Mouse (Mus musculus): ENCODE measurements around the gene Ptp4a2. TPM values are rescaled to one million over a fixed set of nuclear protein-coding genes. Genes with fewer than 3 reads are reported as not detected.
"Not testable (repeated sequence)": the region's sequence is repeated elsewhere in the genome, so short reads cannot be mapped to it uniquely, and the experiment has no call there.

Gene Ptp4a2
- polyA plus RNA-seq, 1 experiment from 2014 or later, result 214 TPM

GRCm38 (mm10) chr4:129851861-129852260 is 40.8 kb downstream of the Ptp4a2 start:
- Histone ChIP-seq H3K4me3 (ENCODE audit: low read depth, low read length) (no peak overlapping the region), H3K9ac (ENCODE audit: low read length) (no peak overlapping the region), H3K27me3 (replicated peaks; ENCODE audit: control insufficient read depth, insufficient read depth, low read length) (no peaks in the 10 kb centered on the region), H3K4me2 (ENCODE audit: low read length) (no peak overlapping the region), H3K9me3 (replicated peaks; ENCODE audit: control insufficient read depth, low read length) (no peaks in the 10 kb centered on the region), H3K27ac (ENCODE audit: low read depth, low read length) (no peak overlapping the region), H3K4me1 (ENCODE audit: control insufficient read depth, insufficient read depth, low read length) (no peaks in the 10 kb centered on the region), H3K36me3 (ENCODE audit: control insufficient read depth, insufficient read depth, low read length) (peaks cover 39% of the 10 kb centered on the region)
- WGBS, result 90% methylated on average over 3 of the region's 3 CpGs
- no peak for ATAC-seq
- DNase-seq (ENCODE audit: low spot score), result no peak

DNA sequence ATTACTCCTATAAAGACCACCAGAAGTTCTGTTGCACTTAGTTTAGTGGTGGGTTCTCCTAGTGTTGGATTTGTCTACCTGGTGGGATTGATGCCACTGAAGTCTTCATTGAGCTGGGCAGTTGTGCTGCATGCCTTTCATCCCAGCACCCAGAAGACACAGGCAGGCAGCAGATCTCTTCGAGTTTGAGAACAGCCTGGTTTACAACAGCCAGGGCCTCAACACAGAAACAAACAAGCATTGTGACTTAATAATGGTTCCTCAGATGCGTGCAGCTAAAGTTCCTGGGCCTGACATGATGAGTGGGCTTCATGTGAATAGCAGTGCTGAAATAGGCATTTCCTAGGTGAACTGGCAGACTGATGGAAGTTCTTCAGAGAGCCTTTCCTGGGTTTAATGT is 42.0 kb downstream of the Ptp4a2 start:
- Histone ChIP-seq H3K36me3 (ENCODE audit: control insufficient read depth, insufficient read depth, low read length) (peaks cover 30% of the 10 kb centered on the region), H3K27ac (ENCODE audit: low read depth, low read length) (no peak overlapping the region), H3K4me2 (ENCODE audit: low read length) (no peak overlapping the region), H3K4me3 (ENCODE audit: low read depth, low read length) (no peak overlapping the region), H3K4me1 (ENCODE audit: control insufficient read depth, insufficient read depth, low read length) (no peaks in the 10 kb centered on the region), H3K27me3 (replicated peaks; ENCODE audit: control insufficient read depth, insufficient read depth, low read length) (no peaks in the 10 kb centered on the region), H3K9me3 (replicated peaks; ENCODE audit: control insufficient read depth, low read length) (no peaks in the 10 kb centered on the region), H3K9ac (ENCODE audit: low read length) (no peak overlapping the region)
- ATAC-seq, result no peak
- 76% methylated on average over 2 of the region's 2 CpGs for WGBS
- no peak for DNase-seq (ENCODE audit: low spot score)

- no peak for ATAC-seq
- no peaks in the 10 kb centered on the region for H3K4me1 ChIP-seq (ENCODE audit: control insufficient read depth, insufficient read depth, low read length)
Observed at GRCm38 (mm10) chr4:129853996-129854395, 43.0 kb downstream of the Ptp4a2 start.

GRCm38 (mm10) chr4:129854615-129855014 is 43.6 kb downstream of the Ptp4a2 start:
- DNase-seq (ENCODE audit: low spot score), result no peak

More at GRCm38 (mm10) chr4:129853996-129854395, 43.0 kb downstream of the Ptp4a2 start:
- H3K9me3 ChIP-seq (replicated peaks; ENCODE audit: control insufficient read depth, low read length), result no peaks in the 10 kb centered on the region
- H3K36me3 ChIP-seq (ENCODE audit: control insufficient read depth, insufficient read depth, low read length), result peaks cover 21% of the 10 kb centered on the region
- H3K9ac ChIP-seq (ENCODE audit: low read length), result no peak overlapping the region
- no peak overlapping the region for H3K4me2 ChIP-seq (ENCODE audit: low read length)
- H3K4me3 ChIP-seq (ENCODE audit: low read depth, low read length), result no peak overlapping the region
- WGBS, result 92% methylated on average over 3 of the region's 3 CpGs
- no peaks in the 10 kb centered on the region for H3K27me3 ChIP-seq (replicated peaks; ENCODE audit: control insufficient read depth, insufficient read depth, low read length)
- no peak for DNase-seq (ENCODE audit: low spot score)
- H3K27ac ChIP-seq (ENCODE audit: low read depth, low read length), result no peak overlapping the region

GRCm38 (mm10) chr4:129855051-129855970 is 44.3 kb downstream of the Ptp4a2 start:
- H3K27me3 ChIP-seq (replicated peaks; ENCODE audit: control insufficient read depth, insufficient read depth, low read length), result no peaks in the 10 kb centered on the region
- H3K4me3 ChIP-seq (ENCODE audit: low read depth, low read length), result no peak overlapping the region
- peaks cover 14% of the 10 kb centered on the region; the same call in 1 of the 2 replicates for H3K36me3 ChIP-seq (ENCODE audit: control insufficient read depth, insufficient read depth, low read length)
- 85% methylated on average over 16 of the region's 16 CpGs for WGBS
- H3K9ac ChIP-seq (ENCODE audit: low read length), result no peak overlapping the region
- no peak overlapping the region for H3K4me2 ChIP-seq (ENCODE audit: low read length)
- H3K9me3 ChIP-seq (replicated peaks; ENCODE audit: control insufficient read depth, low read length), result no peaks in the 10 kb centered on the region
- H3K27ac ChIP-seq (ENCODE audit: low read depth, low read length), result no peak overlapping the region
- DNase-seq (ENCODE audit: low spot score), result no peak
- ATAC-seq, result no peak
- no peaks in the 10 kb centered on the region for H3K4me1 ChIP-seq (ENCODE audit: control insufficient read depth, insufficient read depth, low read length)

More at GRCm38 (mm10) chr4:129854615-129855014, 43.6 kb downstream of the Ptp4a2 start:
- WGBS, result 89% methylated on average over 3 of the region's 3 CpGs
- no peak for ATAC-seq
- H3K4me1 ChIP-seq (ENCODE audit: control insufficient read depth, insufficient read depth, low read length), result no peaks in the 10 kb centered on the region
- H3K4me3 ChIP-seq (ENCODE audit: low read depth, low read length), result no peak overlapping the region
- H3K27ac ChIP-seq (ENCODE audit: low read depth, low read length), result no peak overlapping the region
- H3K9me3 ChIP-seq (replicated peaks; ENCODE audit: control insufficient read depth, low read length), result no peaks in the 10 kb centered on the region
- H3K9ac ChIP-seq (ENCODE audit: low read length), result no peak overlapping the region
- no peaks in the 10 kb centered on the region for H3K27me3 ChIP-seq (replicated peaks; ENCODE audit: control insufficient read depth, insufficient read depth, low read length)
- no peak overlapping the region for H3K4me2 ChIP-seq (ENCODE audit: low read length)
- peaks cover 16% of the 10 kb centered on the region for H3K36me3 ChIP-seq (ENCODE audit: control insufficient read depth, insufficient read depth, low read length)

DNA sequence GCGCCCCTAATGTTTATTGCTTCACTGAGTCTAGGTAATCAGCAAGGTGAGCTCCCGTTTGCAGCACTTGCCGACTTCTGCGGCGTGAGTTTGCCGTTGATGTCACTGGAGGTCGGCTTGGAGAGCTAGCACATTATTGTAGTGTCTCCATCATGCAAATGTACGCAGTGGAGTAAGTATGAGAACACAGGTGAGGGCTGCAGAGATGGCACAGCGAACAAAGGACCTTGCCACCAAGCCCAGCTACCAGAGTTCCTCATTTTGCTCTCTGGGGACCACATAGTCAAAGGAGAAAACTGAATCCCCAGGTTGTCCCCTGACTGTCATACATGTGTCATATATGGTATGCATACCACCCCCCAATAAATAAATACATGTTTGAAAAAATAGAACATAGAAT is 49.4 kb downstream of the Ptp4a2 start:
- H3K9ac ChIP-seq (ENCODE audit: low read length), result no peak overlapping the region
- H3K4me1 ChIP-seq (ENCODE audit: control insufficient read depth, insufficient read depth, low read length), result no peaks in the 10 kb centered on the region
- no peak overlapping the region for H3K4me3 ChIP-seq (ENCODE audit: low read depth, low read length)
- no peaks in the 10 kb centered on the region for H3K9me3 ChIP-seq (replicated peaks; ENCODE audit: control insufficient read depth, low read length)
- no peak for ATAC-seq
- 95% methylated on average over 9 of the region's 9 CpGs for WGBS
- H3K36me3 ChIP-seq (ENCODE audit: control insufficient read depth, insufficient read depth, low read length), result no peaks in the 10 kb centered on the region
- H3K27ac ChIP-seq (ENCODE audit: low read depth, low read length), result no peak overlapping the region
- no peak for DNase-seq (ENCODE audit: low spot score)
- no peaks in the 10 kb centered on the region for H3K27me3 ChIP-seq (replicated peaks; ENCODE audit: control insufficient read depth, insufficient read depth, low read length)
- H3K4me2 ChIP-seq (ENCODE audit: low read length), result no peak overlapping the region

GRCm38 (mm10) chr4:129861400-129861799 is 50.4 kb downstream of the Ptp4a2 start:
- Histone ChIP-seq H3K9ac (ENCODE audit: low read length) (no peak overlapping the region), H3K27ac (ENCODE audit: low read depth, low read length) (no peak overlapping the region), H3K4me2 (ENCODE audit: low read length) (no peak overlapping the region), H3K4me1 (ENCODE audit: control insufficient read depth, insufficient read depth, low read length) (no peaks in the 10 kb centered on the region), H3K4me3 (ENCODE audit: low read depth, low read length) (no peak overlapping the region), H3K9me3 (replicated peaks; ENCODE audit: control insufficient read depth, low read length) (no peaks in the 10 kb centered on the region), H3K36me3 (ENCODE audit: control insufficient read depth, insufficient read depth, low read length) (no peaks in the 10 kb centered on the region), H3K27me3 (replicated peaks; ENCODE audit: control insufficient read depth, insufficient read depth, low read length) (no peaks in the 10 kb centered on the region)
- no peak for ATAC-seq
- 91% methylated on average over 8 of the region's 8 CpGs for WGBS
- no peak for DNase-seq (ENCODE audit: low spot score)

GRCm38 (mm10) chr4:129862357-129862756 is 51.3 kb downstream of the Ptp4a2 start:
- Histone ChIP-seq H3K27ac (ENCODE audit: low read depth, low read length) (no peak overlapping the region), H3K4me3 (ENCODE audit: low read depth, low read length) (no peak overlapping the region), H3K4me1 (ENCODE audit: control insufficient read depth, insufficient read depth, low read length) (no peaks in the 10 kb centered on the region), H3K9ac (ENCODE audit: low read length) (no peak overlapping the region), H3K9me3 (replicated peaks; ENCODE audit: control insufficient read depth, low read length) (no peaks in the 10 kb centered on the region), H3K4me2 (ENCODE audit: low read length) (no peak overlapping the region), H3K27me3 (replicated peaks; ENCODE audit: control insufficient read depth, insufficient read depth, low read length) (no peaks in the 10 kb centered on the region), H3K36me3 (ENCODE audit: control insufficient read depth, insufficient read depth, low read length) (no peaks in the 10 kb centered on the region)
- DNase-seq (ENCODE audit: low spot score) (no peak), ATAC-seq (no peak)
- 83% methylated on average over 3 of the region's 3 CpGs for WGBS

GRCm38 (mm10) chr4:129866171-129866570 is 55.2 kb downstream of the Ptp4a2 start:
- not testable (repeated sequence) for H3K27ac ChIP-seq (ENCODE audit: low read depth, low read length); H3K4me2 ChIP-seq (ENCODE audit: low read length); ATAC-seq; H3K4me3 ChIP-seq (ENCODE audit: low read depth, low read length); H3K9ac ChIP-seq (ENCODE audit: low read length); H3K36me3 ChIP-seq (ENCODE audit: control insufficient read depth, insufficient read depth, low read length); H3K4me1 ChIP-seq (ENCODE audit: control insufficient read depth, insufficient read depth, low read length); H3K9me3 ChIP-seq (replicated peaks; ENCODE audit: control insufficient read depth, low read length); H3K27me3 ChIP-seq (replicated peaks; ENCODE audit: control insufficient read depth, insufficient read depth, low read length); DNase-seq (ENCODE audit: low spot score)
- WGBS, result 97% methylated on average over 5 of the region's 5 CpGs

Data from forebrain, embryonic 14.5 days (tissue).